In the genomic region with DNA sequence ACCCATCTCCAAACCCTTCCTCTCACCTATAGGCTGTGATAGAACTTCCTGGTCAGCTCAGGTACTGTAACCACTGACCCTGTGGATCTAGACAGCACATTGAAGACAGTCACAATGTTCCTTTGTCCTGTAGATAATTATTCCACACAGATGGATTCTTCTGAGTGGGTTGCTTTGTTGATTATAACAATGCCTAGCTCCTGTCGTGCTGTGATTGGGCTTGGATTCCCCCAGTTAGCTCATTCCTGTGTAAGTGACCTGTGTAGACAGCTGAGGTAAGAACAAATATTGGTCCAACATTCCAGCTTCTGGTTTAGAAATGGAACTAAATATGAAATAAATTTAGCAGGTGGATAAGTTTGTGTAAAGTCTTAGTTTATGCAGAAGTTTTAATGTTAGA, we compare ENCODE assay signal across 28 mouse cellular contexts. TPM values are rescaled to one million over a fixed set of nuclear protein-coding genes. Genes with fewer than 3 reads are reported as not detected.
A peak's percentile ranks its signal among the peaks of the same experiment; 100 is the strongest.
DNase-seq lines count a peak whose midpoint lies in the region; ATAC-seq lines count a peak whose summit lies in the region.
"Had no signal": no experiment of that assay in that cellular context is flagged by ENCODE, and none has a peak within 500 bp of the region (broad histone marks: within the 10 kb centered on the region; RNA-seq: fewer than 3 reads in every experiment).

No protein-coding gene starts in this region.

- no peaks in the 10 kb centered on the region for H3K27me3 ChIP-seq in midbrain, embryonic 14.5 days (ENCODE audit: control insufficient read depth, insufficient read depth, low read length)
- H3K27me3 ChIP-seq: embryonic facial prominence, embryonic 13.5 days; embryonic facial prominence, embryonic 15.5 days; forebrain, embryonic 12.5 days had no signal

- H3K4me3 ChIP-seq in midbrain, embryonic 14.5 days (replicated peaks; ENCODE audit: low read depth, low read length): no peak overlapping the region
- H3K4me3 ChIP-seq: embryonic facial prominence, embryonic 13.5 days; embryonic facial prominence, embryonic 15.5 days; erythroblast, embryonic 14.5 days; forebrain, embryonic 10.5 days; forebrain, embryonic 12.5 days had no signal

- no peaks in the 10 kb centered on the region for H3K36me3 ChIP-seq in midbrain, embryonic 14.5 days (ENCODE audit: control insufficient read depth, insufficient read depth, low read length)
- H3K36me3 ChIP-seq: embryonic facial prominence, embryonic 13.5 days; embryonic facial prominence, embryonic 15.5 days; forebrain, embryonic 10.5 days; forebrain, embryonic 12.5 days had no signal

- H3K27ac ChIP-seq in midbrain, embryonic 14.5 days (replicated peaks; ENCODE audit: low read depth, low read length): no peak overlapping the region
- H3K27ac ChIP-seq: embryonic facial prominence, embryonic 13.5 days; embryonic facial prominence, embryonic 15.5 days; forebrain, embryonic 10.5 days; forebrain, embryonic 12.5 days had no signal

- H3K4me1 ChIP-seq in midbrain, embryonic 14.5 days (ENCODE audit: control insufficient read depth, insufficient read depth, low read length): peaks cover 9% of the 10 kb centered on the region; the same call in 1 of the 2 replicates
- H3K4me1 ChIP-seq: embryonic facial prominence, embryonic 13.5 days; embryonic facial prominence, embryonic 15.5 days; forebrain, embryonic 12.5 days had no signal

- no peak overlapping the region for H3K4me2 ChIP-seq in midbrain, embryonic 14.5 days (ENCODE audit: low read length)
- H3K4me2 ChIP-seq: embryonic facial prominence, embryonic 13.5 days; embryonic facial prominence, embryonic 15.5 days; forebrain, embryonic 12.5 days had no signal

- WGBS in midbrain, embryonic 14.5 days: 33% methylated on average over 1 of the region's 1 CpGs

- ATAC-seq in midbrain, embryonic 14.5 days (ENCODE audit: low FRiP score, low TSS enrichment): no peak
- ATAC-seq: activated CD4-positive, CD25-positive, alpha-beta regulatory T cell, adult 4 months; forebrain, embryonic 14.5 days; forebrain, embryonic 16.5 days; Patski had no signal

- DNase-seq in heart, adult 11 months: peak; percentile 44
- no peak for DNase-seq in heart, adult 9 months (ENCODE audit: low spot score in 2 of 2)
- peak; percentile 40 for DNase-seq in retina, postnatal 1 day
- no peak for DNase-seq in retina, embryonic 14.5 days (ENCODE audit: low spot score)
- DNase-seq in brain, adult 2 months (ENCODE audit: low read depth, low spot score): peak; percentile 56
- DNase-seq in midbrain, embryonic 14.5 days: no peak
- DNase-seq: adrenal gland, adult 8-10 months; adrenal gland, postnatal 14 days; adrenal gland, postnatal 36 days; cerebellum, adult 11 months; cerebellum, adult 18-20 months; cerebellum, adult 8-10 months; cerebellum, adult 9-11 months; cerebellum, postnatal 14 days; cerebellum, postnatal 36 days; embryo, embryonic 11 days had no signal

- H3K9ac ChIP-seq in midbrain, embryonic 14.5 days (replicated peaks; ENCODE audit: low read length): no peak overlapping the region
- H3K9ac ChIP-seq: embryonic facial prominence, embryonic 13.5 days; embryonic facial prominence, embryonic 15.5 days; forebrain, embryonic 12.5 days had no signal

- no peaks in the 10 kb centered on the region for H3K9me3 ChIP-seq in midbrain, embryonic 14.5 days (ENCODE audit: control insufficient read depth, low read length)
- H3K9me3 ChIP-seq: embryonic facial prominence, embryonic 13.5 days; embryonic facial prominence, embryonic 15.5 days; forebrain, embryonic 10.5 days; forebrain, embryonic 12.5 days had no signal

RNA-seq across cellular contexts. Expression of a gene that starts 44.1 kb away (rescaled TPM):
- polyA plus RNA-seq in midbrain, embryonic 14.5 days (2014; fragmentation: Nextera tagmentation; extraction: Ambion mirVana): not detected in 2 replicates
- polyA plus RNA-seq: activated CD4-positive, CD25-positive, alpha-beta regulatory T cell, adult 4 months; brain, embryonic 14.5 days; C2C12; embryonic facial prominence, embryonic 11.5 days; embryonic facial prominence, embryonic 13.5 days; embryonic facial prominence, embryonic 15.5 days; erythroblast, embryonic 14.5 days; forebrain, embryonic 10.5 days; forebrain, embryonic 12.5 days; forebrain, embryonic 14.5 days; forebrain, embryonic 16.5 days; Patski had no signal

Comparison
In these comparisons a context has a peak if more than half of its experiments do, and no peak if none do; other contexts are left out.
1. DNase-seq: peak in heart, adult 11 months (single experiment), retina, postnatal 1 day (single experiment) and brain, adult 2 months (single experiment); none in heart, adult 9 months (0 of 2), retina, embryonic 14.5 days (single experiment) and midbrain, embryonic 14.5 days (single experiment).